Mouse (Mus musculus) liver, adult 2 months (tissue): ENCODE results near the gene Rpusd4.

Experiments used
- CTCF ChIP-seq: fragments of 200-500 bp; IDR thresholded peaks from 2 replicates; pipeline ENCODE4 v1.5.1; 2011; ENCODE audit warnings: low read depth, low read length, control low read depth
- POLR2A ChIP-seq: fragments of 200-500 bp; IDR thresholded peaks from 2 replicates; pipeline ENCODE4 v1.6.1; 2011; ENCODE audit warnings: low read length, control low read depth; ENCODE audit not compliant: insufficient read depth; ENCODE audit errors: extremely low read depth

- TF ChIP-seq CTCF (no peak), POLR2A (no peak)
These were observed 56.3 kb downstream of the Rpusd4 start for GRCm38 (mm10) chr9:35323974-35324373.
